Mouse (Mus musculus): Measurements from ENCODE around the gene Gpr176. TPM values are rescaled to one million over a fixed set of nuclear protein-coding genes. Genes with fewer than 3 reads are reported as not detected.

The Gpr176 gene
- not detected for total RNA-seq (2023)

DNA sequence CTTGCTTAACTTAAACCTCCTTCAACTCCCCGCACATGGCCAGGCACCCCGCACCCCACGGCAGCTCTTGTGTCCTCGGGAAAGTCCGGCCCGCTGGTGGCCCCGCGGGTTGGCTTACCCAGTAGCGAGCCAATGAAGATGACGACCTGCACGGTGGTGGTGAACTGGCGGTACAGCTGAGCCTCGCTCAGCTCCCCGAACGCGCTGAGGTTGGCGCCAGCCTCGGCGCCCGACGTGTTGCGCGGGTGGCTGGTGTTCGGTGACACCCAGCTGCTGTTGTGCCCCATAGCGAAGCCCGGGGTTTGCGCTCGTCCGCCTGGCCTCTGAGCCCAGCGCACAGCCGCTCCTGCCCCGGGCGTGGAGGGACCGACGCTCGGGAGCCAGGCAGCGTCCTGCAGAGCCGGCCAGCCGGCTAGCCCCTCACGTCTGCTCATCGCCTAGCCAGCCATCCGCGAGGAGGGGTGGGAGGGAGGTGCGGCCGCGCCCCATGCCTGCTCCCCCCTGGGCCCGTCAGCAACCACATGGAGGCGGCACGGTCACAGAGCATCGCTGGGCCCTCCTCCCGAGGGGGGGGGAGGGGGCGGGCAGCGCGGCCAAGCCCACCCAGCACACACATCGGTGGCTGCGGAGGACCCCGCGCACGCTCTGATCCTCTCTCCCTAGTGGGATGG is at the start of gene Gpr176:
Gene Gpr176, minus strand, starts transcription at position 519 of the 671 bp plus-strand sequence.

DNA sequence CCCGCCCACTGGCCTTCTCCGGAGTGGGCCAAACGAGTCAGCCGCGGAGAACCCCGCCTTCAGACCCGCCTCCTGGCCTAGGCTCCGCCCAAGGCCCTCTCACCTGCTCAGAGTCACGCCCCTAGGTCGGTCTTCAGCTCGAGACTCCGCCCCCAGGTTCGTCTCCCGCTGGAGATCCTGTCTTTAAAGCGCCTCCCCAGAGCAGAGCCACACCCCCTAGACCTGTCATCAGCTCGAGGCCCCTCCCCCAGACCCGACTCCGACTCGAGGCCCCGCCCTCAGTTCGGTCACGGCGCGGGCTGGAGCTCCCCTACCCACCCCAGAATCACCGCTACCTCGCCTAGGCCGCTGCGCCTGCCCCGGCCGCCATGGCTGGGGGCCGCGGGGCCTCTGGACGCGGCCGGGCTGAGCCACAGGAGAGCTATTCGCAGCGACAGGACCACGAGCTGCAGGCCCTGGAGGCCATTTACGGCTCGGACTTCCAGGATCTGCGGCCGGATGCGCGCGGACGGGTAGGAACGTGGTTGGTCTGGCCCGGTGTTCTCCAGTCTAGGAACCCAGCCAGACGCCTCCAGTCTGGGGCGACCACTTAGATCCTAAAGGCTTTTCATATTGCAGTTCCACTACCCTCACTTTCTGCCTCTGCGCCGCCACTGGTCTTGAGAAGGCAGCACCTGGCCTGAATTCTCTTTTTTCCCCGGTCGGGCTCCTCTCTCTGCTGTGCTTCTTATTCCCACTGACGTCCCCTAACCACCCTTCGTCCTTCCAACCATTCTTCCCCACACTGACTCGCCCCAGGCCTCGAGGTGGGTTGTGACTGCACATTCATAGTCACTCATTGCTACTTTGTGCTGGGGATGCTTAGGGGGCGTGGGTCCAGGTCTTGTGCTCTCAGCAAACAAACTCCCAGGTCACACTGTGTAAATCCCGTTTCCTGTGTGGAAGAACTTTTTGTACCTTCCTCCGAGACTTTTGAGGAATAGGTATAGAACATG is 15.4 kb upstream of the Gpr176 start, which contains the start of gene Eif2ak4:
Gene Eif2ak4, plus strand, starts transcription at position 278 of the 995 bp plus-strand sequence.

DNA sequence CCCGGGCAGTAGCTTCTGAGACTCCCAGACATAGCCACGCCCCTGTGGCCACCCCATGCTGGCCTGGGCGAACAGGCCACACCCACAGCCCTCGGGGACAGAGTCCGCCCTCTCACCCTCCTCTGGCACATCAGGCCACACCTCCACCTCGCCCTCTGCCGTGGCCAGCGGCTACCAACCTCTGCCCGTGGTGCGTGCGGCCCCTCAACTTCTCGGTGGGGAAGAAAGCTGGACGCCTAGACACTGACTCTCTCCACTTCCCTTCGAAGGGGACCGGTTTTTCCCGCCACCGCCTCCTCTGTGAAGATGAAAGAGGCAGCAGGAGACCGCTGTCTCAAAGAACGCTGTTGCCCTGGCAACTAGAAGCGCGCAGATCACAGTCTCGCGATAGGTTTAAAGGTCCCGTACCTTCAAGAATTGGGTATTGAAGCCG is 116.6 kb downstream of the Gpr176 start, which contains the start of gene Fsip1:
Gene Fsip1, minus strand, starts transcription at position 346 of the 433 bp plus-strand sequence.

Other genes with a start within 250 kb of the Gpr176 start
- not detected for gene Fsip1, start 116.5 kb downstream of the Gpr176 start, total RNA-seq (2023)
- gene Eif2ak4, start 15.2 kb upstream of the Gpr176 start, total RNA-seq (2023) = 10 to 100 TPM; 28.3 to 30.5 TPM
- gene Srp14, start 106.3 kb upstream of the Gpr176 start, total RNA-seq (2023) = 100 to 1,000 TPM in 1 of 2 experiments, 10 to 100 TPM in 1; 96.6 to 101 TPM
- gene Bmf, start 176.3 kb upstream of the Gpr176 start, total RNA-seq (2023) = 10 to 100 TPM; 52.0 to 57.8 TPM
- 1 to 10 TPM; 7.3 to 8.0 TPM for gene Bub1b, start 224.8 kb upstream of the Gpr176 start, total RNA-seq (2023)